Mouse (Mus musculus): ENCODE results near the gene Cpxm1. TPM values are rescaled to one million over a fixed set of nuclear protein-coding genes. Genes with fewer than 3 reads are reported as not detected.
A peak's percentile ranks its signal among the peaks of the same experiment; 100 is the strongest.

The Cpxm1 gene
- polyA plus RNA-seq (2017; shearing (Covaris generic)), result 1 to 10 TPM in 1 of 2 experiments, under 1 TPM in 1; 0.24 to 1.2 TPM

DNA sequence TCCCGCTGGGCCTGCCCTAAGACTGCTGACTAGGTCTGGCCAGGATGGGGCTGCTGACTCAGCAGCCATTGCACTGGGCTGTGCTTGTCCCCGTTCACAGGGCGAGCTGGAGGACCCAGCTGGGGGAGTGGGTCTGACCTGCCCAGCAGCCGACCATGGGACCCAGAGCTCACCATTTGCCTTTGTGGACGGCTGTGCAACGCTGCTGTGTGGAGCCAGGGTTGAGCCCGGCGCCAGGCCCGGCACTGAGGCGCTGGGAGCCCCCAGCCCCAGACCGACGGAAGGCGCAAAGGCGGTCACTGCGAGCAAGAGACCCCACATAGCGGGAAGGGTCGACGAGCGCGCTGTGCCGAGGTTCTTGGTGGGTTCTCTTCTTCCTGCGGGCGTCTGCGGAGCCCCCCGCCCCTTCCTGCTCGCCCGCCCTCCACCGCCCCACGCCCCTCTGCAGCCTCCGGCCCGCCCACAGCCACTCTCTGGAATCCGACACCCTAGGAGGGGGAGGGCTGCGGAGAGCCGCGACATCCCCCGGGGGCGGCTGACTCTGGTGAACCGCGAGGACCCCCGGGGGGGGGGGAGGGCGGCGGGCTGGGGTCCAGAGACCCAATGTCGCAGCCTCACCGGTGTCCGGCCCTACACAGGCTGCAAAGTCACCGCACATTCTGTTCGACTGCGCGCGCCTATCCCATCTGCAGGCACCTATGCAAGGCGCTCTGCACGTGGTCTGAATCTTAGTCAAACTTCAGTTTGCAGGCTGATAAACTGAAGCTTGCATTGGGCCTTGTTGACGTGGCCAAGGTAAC is at the start of gene Cpxm1:
Gene Cpxm1, minus strand, starts transcription at position 389 of the 800 bp plus-strand sequence.
- ATAC-seq, result no peak

DNA sequence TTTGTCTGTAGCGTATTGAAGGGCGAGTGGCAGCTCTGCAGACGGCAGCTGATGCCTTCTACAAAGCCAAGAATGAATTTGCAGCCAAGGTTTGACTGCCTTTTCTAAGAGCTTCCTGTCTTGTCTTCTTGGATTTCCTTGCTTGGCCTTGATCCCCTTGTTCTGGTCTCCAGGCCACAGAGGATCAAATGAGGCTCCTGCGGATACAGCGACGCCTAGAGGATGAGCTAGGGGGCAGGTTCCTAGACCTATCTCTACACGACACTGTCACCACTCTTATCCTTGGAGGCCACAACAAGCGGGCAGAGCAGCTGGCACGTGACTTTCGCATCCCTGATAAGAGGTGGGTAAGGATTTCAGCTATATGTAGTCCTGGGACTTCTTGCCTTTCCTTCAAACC is 44.8 kb upstream of the Cpxm1 start:
- ATAC-seq, result no peak

- no peak for ATAC-seq
Observed at GRCm38 (mm10) chr2:130439840-130440480, 42.6 kb upstream of the Cpxm1 start.

DNA sequence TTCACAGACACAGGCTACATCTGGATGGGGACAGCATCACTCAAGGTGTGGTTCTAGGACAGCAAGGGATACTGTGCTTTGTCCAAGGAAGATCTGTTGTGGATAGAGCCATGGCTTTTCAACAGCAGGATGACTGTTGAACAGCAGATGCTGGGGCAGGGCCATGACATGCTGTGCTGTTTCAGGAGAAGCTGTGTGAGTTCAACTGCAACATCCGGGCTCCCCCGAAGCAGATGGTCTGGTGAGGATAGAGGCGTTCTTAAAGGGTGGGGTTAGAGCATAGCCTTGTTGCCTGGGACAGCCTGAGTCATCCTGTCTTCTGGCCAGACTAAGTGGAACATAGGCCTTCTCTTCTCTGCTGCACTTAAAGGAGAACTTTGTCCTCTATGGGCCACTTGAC is 41.5 kb upstream of the Cpxm1 start:
- no peak for ATAC-seq

DNA sequence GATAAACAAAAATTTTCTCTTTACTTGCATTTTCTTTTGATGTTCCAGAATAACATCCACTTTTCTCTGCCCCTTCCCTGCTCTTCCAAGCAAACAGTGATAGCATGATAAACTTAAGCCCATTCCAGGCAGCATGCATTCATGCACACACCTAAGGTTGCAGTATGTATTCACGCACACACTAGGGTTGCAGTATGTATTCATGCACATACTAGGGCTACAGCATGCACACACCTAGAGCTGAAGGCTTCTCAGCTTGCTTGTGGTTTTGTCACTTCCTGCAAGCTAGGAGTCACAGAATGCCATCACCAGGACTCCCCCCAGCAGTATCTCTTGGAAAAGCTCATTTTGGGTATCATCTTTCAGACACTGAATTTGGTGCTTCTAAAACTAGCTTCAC is 39.4 kb upstream of the Cpxm1 start:
- ATAC-seq, result no peak

DNA sequence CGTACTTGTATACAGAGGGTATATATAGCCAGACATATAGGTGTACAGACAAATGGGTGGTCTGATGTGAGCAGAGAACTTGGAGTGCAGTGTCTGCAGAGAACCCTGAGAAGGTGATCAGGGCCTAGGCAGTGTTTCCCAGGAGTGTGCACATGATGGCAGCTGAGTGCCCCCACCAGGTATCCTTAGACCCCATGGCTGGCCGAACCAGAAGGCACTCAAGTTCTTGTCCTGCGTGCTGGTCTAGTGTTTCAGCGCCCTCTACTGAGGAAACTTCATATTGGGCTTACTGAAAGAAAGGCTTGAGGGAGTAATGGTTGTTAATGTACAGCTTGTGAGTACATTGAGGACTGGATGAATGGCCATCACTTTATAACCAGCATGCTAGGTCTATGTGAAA is 35.8 kb upstream of the Cpxm1 start:
- no peak for ATAC-seq

GRCm38 (mm10) chr2:130432157-130432556 is 34.8 kb upstream of the Cpxm1 start:
- no peak for ATAC-seq

DNA sequence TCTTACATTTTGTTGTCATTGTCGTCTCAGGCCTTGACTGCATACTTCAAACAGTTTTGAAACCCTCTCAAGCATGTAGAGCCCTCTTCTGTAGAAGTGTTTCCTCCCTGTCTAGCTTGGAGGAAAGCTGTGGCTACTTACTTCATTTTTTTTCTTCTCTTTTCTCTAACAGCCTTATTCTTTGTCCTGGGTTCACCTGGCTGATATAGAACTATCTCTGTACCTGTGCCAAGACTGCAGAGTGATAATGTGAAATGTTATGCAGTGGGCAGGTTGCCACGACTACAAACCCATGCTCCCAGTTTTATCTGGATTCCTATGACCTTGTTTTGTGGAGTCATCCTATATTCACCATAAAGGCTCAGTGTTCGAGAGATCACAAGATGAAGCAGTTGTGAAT is 33.1 kb upstream of the Cpxm1 start:
- no peak for ATAC-seq

DNA sequence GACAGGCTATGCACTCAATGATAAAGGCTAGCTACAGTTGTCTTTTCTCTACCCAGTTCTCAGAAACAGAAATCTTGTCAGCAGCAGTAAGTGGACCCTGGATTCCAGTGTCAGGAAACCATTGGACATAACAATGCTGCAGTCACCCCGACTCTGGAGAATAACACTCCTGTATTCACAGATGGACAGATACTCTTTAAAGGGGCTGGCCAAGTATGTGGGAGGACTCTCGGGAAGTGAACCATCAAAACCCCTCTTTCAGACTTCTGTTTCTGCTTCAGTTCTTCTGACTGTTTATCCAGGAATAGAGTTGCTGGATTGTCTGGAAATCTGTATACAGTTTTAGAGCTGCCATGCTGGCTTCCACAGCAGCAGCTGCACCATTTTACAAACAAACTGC is 32.5 kb upstream of the Cpxm1 start:
- no peak for ATAC-seq

GRCm38 (mm10) chr2:130425112-130425511 is 27.7 kb upstream of the Cpxm1 start:
- no peak for ATAC-seq

GRCm38 (mm10) chr2:130424126-130424853 is 26.9 kb upstream of the Cpxm1 start, which contains the start of the genes Vps16 and Pced1a:
Vps16 (plus strand) TSS chr2:130424339.
Pced1a (minus strand) TSS chr2:130424701.
- ATAC-seq, result peak; percentile 91

DNA sequence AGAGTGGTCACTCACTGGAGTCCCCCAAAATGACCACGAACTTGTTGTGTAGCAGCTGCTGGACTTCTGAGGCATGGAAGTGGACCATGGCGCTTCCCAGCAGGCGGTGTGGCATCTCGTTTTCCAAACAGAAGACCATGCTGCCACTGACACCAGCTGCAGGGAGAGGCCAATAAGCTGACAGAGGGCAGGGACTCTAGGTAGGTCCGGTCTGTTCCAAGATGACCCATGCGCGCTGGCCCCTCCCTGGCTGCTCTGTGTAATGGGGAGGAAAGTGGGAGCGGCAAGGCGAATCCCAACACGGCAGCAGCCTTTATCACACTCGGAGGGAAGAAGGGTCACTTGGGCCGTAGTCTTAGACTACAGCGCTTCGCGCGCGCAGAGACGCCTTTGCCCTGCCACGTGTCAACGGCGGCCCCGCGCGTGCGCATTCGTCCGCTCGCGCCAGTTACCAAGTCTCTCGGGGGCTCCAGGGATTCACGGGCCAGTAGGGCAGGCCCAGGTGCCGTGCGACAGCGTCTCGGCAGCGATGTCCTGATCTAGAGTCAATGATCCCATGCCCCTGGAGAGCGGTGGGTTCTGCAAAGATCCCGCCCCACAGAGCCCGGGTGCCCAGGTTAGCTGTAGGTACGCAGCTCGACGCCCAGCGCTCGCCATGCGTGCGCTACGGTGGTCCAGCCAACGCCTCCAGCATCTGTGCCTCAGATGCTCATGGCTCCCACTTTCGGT is 26.2 kb upstream of the Cpxm1 start:
- ATAC-seq, result peak; percentile 55

- ATAC-seq, result no peak
Observed at GRCm38 (mm10) chr2:130421781-130422620, 24.6 kb upstream of the Cpxm1 start.

DNA sequence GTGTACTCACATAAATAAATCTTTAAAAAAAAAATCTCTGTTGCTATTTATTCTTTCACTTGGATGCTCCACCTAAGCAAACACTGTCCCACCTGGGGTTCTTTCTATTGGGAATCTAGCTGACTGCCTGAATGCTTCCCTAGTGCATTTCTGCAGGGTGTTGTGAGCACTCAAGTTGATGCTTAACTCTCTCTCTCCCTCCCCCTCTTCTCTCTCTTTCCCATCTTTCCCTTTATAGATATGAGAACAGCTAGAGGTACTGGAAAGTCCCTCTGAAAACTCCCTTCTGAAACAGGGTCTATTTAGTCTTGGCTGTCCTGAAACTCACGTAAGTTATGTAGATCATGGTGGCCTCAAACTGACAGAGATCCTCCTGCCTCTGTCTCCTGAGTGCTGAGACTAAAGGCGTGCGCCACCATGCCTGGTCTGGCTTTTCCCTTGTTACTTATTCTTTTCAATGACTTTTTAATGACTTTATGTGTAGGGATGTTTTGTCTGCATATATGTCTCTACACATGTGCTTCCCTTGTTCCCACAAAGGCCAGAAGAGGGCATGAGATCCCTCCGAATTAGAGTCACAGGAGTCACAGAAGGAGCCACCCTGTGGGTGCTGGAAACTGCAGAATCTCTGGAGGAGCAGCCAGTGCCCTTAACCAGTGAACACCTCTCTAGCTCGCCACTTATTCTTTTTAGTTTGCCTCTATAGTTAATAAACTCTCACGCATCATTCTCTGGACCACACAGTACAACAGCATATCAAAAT is 16.9 kb upstream of the Cpxm1 start:
- no peak for ATAC-seq

GRCm38 (mm10) chr2:130412775-130413174 is 15.4 kb upstream of the Cpxm1 start:
- ATAC-seq, result no peak

DNA sequence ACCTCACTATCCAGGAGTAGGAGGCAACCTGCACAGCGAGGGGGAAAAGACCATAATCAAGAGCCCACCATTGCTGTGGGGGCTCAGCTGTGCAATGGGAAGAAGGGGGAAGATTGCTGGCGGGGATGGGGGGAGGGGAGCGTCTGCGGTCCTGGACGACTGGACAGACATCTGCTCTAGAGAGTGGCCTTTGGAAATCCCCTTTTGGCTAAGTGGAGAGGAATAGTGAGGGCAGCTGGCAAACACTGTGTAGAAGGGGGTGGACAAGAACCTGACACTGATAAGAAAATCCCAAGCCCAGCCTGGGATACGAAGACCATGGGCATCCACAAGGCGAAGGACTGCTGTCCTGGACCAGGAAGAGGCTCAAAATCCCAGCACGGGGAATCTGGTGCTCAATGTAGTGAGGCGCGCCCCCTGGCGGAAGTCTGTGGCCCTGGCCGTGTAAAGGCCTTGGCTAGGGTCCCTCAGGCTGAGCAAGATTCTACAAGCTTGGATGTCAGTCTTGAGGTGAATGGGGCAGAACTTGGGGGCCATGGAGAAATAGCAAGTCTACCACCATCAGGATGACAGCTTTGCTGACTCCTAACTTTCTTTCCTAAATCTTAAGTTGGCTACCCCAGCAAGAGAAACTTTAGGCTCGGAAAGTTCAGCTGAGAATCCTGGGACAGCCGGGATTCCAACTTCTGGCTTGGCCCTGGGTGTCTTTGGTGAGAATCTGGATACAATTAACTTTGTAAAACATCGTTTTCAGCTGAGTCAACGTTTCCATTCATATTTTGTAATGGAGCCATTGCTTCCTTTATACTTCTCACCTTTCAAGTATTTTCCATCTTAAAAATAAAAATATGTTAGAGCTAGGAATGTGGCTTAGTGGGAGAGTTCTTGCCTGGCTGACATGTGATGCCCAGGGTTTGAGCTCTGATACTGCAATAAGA is 14.5 kb upstream of the Cpxm1 start:
- peak; percentile 72 for ATAC-seq

GRCm38 (mm10) chr2:130408194-130408593 is 10.8 kb upstream of the Cpxm1 start:
- ATAC-seq, result no peak

DNA sequence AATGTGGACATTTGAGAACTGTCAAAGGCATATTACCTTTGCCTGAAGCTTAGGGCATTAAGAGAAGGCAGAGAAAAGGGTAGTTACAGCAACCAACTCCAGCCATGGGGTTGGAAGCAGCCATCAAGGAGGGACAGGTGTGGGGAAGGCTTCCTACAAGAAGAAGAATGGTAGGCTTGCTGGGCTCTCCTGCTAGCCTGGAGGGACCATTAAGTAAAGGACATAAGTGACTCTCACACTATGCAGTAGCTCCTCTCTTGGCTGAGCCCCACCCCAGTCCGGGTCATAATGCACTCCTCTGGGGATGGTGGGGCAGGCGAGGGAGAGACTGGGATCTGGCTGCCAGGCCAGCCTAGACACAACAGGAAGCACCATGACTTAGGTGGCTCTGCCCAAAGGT is 8.8 kb upstream of the Cpxm1 start, which contains the start of gene Tmem239:
Gene Tmem239, plus strand, starts transcription at position 301 of the 400 bp plus-strand sequence.
- no peak for ATAC-seq

GRCm38 (mm10) chr2:130404939-130405338 is 7.6 kb upstream of the Cpxm1 start, which contains the start of the genes Gm28372 and 1700020A23Rik:
Gm28372 (plus strand) TSS chr2:130405239.
1700020A23Rik (plus strand) TSS chr2:130405259.
- no peak for ATAC-seq
